Mouse (Mus musculus): ENCODE data around the gene Adcy9.
"Not testable (repeated sequence)": the region's sequence is repeated elsewhere in the genome, so short reads cannot be mapped to it uniquely, and the experiment has no call there.

Adcy9 gene

GRCm38 (mm10) chr16:4377556-4377955 lies 42.7 kb downstream of the Adcy9 start:
- DNase-seq, result no peak

GRCm38 (mm10) chr16:4374780-4375380 lies 45.4 kb downstream of the Adcy9 start:
- no peak for DNase-seq

GRCm38 (mm10) chr16:4374270-4374669 lies 46.0 kb downstream of the Adcy9 start:
- DNase-seq, result no peak

GRCm38 (mm10) chr16:4371039-4371438 lies 49.3 kb downstream of the Adcy9 start:
- no peak for DNase-seq

GRCm38 (mm10) chr16:4370141-4370541 lies 50.2 kb downstream of the Adcy9 start:
- DNase-seq, result no peak

GRCm38 (mm10) chr16:4367930-4368329 lies 52.4 kb downstream of the Adcy9 start:
- DNase-seq, result no peak

GRCm38 (mm10) chr16:4367291-4367690 lies 53.0 kb downstream of the Adcy9 start:
- DNase-seq, result no peak

- no peak for DNase-seq
Measured at GRCm38 (mm10) chr16:4366671-4367070, 53.6 kb downstream of the Adcy9 start.

- no peak for DNase-seq
Measured at GRCm38 (mm10) chr16:4363341-4364116, 56.8 kb downstream of the Adcy9 start.

- no peak for DNase-seq
Measured at GRCm38 (mm10) chr16:4355260-4356043, 64.8 kb downstream of the Adcy9 start.

GRCm38 (mm10) chr16:4342579-4342978 lies 77.7 kb downstream of the Adcy9 start:
- peak; percentile 34 for DNase-seq

GRCm38 (mm10) chr16:4341316-4342062 lies 78.8 kb downstream of the Adcy9 start:
- DNase-seq, result peak; percentile 39

GRCm38 (mm10) chr16:4339216-4339615 lies 81.1 kb downstream of the Adcy9 start:
- DNase-seq, result not testable (repeated sequence)

GRCm38 (mm10) chr16:4337269-4337668 lies 83.0 kb downstream of the Adcy9 start:
- DNase-seq, result no peak

GRCm38 (mm10) chr16:4333788-4334187 lies 86.5 kb downstream of the Adcy9 start:
- DNase-seq, result no peak

- no peak for DNase-seq
Measured at GRCm38 (mm10) chr16:4333371-4333770, 86.9 kb downstream of the Adcy9 start.

GRCm38 (mm10) chr16:4327081-4327480 lies 93.2 kb downstream of the Adcy9 start:
- DNase-seq, result no peak

- DNase-seq, result no peak
Measured at GRCm38 (mm10) chr16:4325801-4326200, 94.5 kb downstream of the Adcy9 start.

- no peak for DNase-seq
Measured at GRCm38 (mm10) chr16:4324967-4325366, 95.3 kb downstream of the Adcy9 start.

GRCm38 (mm10) chr16:4320856-4321255 lies 99.4 kb downstream of the Adcy9 start:
- no peak for DNase-seq

- no peak for DNase-seq
Measured at GRCm38 (mm10) chr16:4318001-4318526, 102.2 kb downstream of the Adcy9 start.

GRCm38 (mm10) chr16:4316094-4316474 lies 104.2 kb downstream of the Adcy9 start:
- DNase-seq, result peak; percentile 71

All from right cerebral cortex, postnatal 14 days (tissue).